Mouse (Mus musculus): ENCODE measurements around the gene Smco1.

DNA sequence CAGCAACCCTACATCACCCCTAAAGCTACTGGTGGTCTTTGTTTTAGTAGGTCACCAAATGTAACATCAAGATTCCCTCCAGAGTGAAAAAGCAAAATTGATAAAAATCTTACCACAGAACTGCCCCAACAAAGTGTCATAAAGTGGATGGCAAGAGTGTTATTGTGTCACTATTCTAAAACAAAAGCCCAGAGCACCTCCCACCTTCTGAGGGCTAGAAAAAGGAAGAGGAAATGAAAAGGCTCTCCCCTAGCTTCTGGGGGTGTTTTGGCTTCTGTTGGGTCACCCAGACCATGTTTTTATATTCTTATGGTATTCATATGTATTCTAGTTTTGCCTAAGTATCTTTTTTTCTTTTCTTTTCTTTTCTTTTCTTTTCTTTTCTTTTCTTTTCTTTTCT lies 48.9 kb upstream of the Smco1 start:
- TF ChIP-seq CTCF (conservative IDR thresholded peaks at IDR 0.05; ENCODE audit: insufficient read depth, insufficient read length, low read depth, low read length) (no peak), POLR2A (IDR thresholded peaks at IDR 0.05; ENCODE audit: low read depth, low read length) (no peak)

Data from kidney, adult 2 months (tissue).